Mouse (Mus musculus): ENCODE data around the gene Fbxo27.

DNA sequence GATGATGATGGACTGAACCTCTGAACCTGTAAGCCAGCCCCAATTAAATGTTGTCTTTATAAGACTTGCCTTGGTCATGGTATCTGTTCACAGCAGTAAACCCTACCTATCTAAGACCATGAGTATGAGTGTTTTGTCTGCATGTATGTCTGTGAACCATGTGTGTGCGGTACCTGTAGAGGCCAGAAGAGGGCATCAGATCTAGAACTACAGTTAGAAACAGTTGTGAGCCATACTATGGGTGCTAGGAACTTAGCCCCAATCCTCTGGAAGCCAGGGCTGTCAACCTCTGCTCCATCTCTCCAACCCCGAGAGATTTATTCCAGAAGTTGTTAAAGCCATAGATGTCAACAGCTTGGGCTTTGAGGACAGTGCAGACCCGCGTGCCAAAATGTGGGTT lies 7.6 kb downstream of the Fbxo27 start:
- no peak for TF ChIP-seq EP300 (IDR thresholded peaks at IDR 0.05; ENCODE audit: insufficient read depth, low read depth, low read length)
- TF ChIP-seq CTCF (IDR thresholded peaks at IDR 0.05) = no peak
- TF ChIP-seq POLR2A (IDR thresholded peaks at IDR 0.05; ENCODE audit: insufficient read depth, low read depth, low read length) = no peak

All from heart, adult 2 months (tissue).